32 mouse cellular contexts compared by ENCODE assay signal in genomic region chr9:29426261-29426660, GRCm38 (mm10).
"Had no signal": no experiment of that assay in that cellular context is flagged by ENCODE, and none has a peak within 500 bp of the region (broad histone marks: within the 10 kb centered on the region; RNA-seq: fewer than 3 reads in every experiment).

No protein-coding gene starts in this region.

- DNase-seq: left cerebral cortex, postnatal 4 days; liver; liver, embryonic 13.5 days; liver, postnatal 0 days; lung, adult 18-20 months; lung, adult 2 months; lung, embryonic 14.5 days; lung, postnatal 10 days; lung, postnatal 14 days; lung, postnatal 36 days; lung, postnatal 4 days; midbrain, embryonic 14.5 days had no signal

- H3K9me3 ChIP-seq: limb, embryonic 10.5 days; limb, embryonic 12.5 days; limb, embryonic 13.5 days; limb, embryonic 15.5 days; liver, embryonic 12.5 days; liver, embryonic 13.5 days; liver, embryonic 15.5 days; lung, embryonic 15.5 days; midbrain, embryonic 10.5 days; midbrain, embryonic 12.5 days; midbrain, embryonic 13.5 days; midbrain, embryonic 15.5 days; neural tube, embryonic 12.5 days had no signal

- ATAC-seq: liver, embryonic 12.5 days; liver, postnatal 0 days; lung, postnatal 0 days; midbrain, embryonic 13.5 days; midbrain, embryonic 15.5 days; midbrain, embryonic 16.5 days had no signal

- H3K4me1 ChIP-seq: liver, embryonic 12.5 days; liver, embryonic 13.5 days; liver, embryonic 15.5 days; megakaryocyte, embryonic 14.5 days; neural tube, embryonic 12.5 days had no signal

- H3K4me2 ChIP-seq: limb, embryonic 12.5 days; limb, embryonic 13.5 days; limb, embryonic 15.5 days; liver, embryonic 11.5 days; liver, embryonic 12.5 days; liver, embryonic 13.5 days; liver, embryonic 15.5 days; lung, embryonic 14.5 days; lung, embryonic 15.5 days; midbrain, embryonic 11.5 days; midbrain, embryonic 12.5 days; midbrain, embryonic 13.5 days; midbrain, embryonic 15.5 days; neural tube, embryonic 12.5 days had no signal

- H3K27ac ChIP-seq: limb, embryonic 10.5 days; limb, embryonic 12.5 days; limb, embryonic 13.5 days; limb, embryonic 15.5 days; liver, embryonic 12.5 days; liver, embryonic 13.5 days; liver, embryonic 14.5 days; liver, embryonic 15.5 days; lung, embryonic 15.5 days; macrophage; midbrain, embryonic 10.5 days; midbrain, embryonic 12.5 days; midbrain, embryonic 13.5 days; midbrain, embryonic 15.5 days; neural tube, embryonic 12.5 days had no signal

- H3K9ac ChIP-seq: limb, embryonic 12.5 days; limb, embryonic 13.5 days; limb, embryonic 15.5 days; liver, embryonic 12.5 days; liver, embryonic 13.5 days; liver, embryonic 14.5 days; liver, embryonic 15.5 days; liver, postnatal 0 days; lung, embryonic 14.5 days; lung, embryonic 15.5 days; midbrain, embryonic 12.5 days; midbrain, embryonic 13.5 days; midbrain, embryonic 15.5 days; neural tube, embryonic 12.5 days had no signal

- H3K4me3 ChIP-seq: limb, embryonic 10.5 days; limb, embryonic 12.5 days; limb, embryonic 13.5 days; limb, embryonic 15.5 days; liver, embryonic 12.5 days; liver, embryonic 13.5 days; liver, embryonic 15.5 days; lung, embryonic 15.5 days; megakaryocyte, embryonic 14.5 days; midbrain, embryonic 10.5 days; midbrain, embryonic 12.5 days; midbrain, embryonic 13.5 days; midbrain, embryonic 15.5 days; myocyte; neural tube, embryonic 12.5 days had no signal

- H3K27me3 ChIP-seq: liver, embryonic 12.5 days; liver, embryonic 13.5 days; liver, embryonic 15.5 days; lung, embryonic 15.5 days; megakaryocyte, embryonic 14.5 days; midbrain, embryonic 13.5 days; midbrain, embryonic 15.5 days; neural tube, embryonic 12.5 days had no signal

- H3K36me3 ChIP-seq: limb, embryonic 10.5 days; limb, embryonic 12.5 days; limb, embryonic 13.5 days; limb, embryonic 15.5 days; liver, embryonic 12.5 days; liver, embryonic 13.5 days; liver, embryonic 15.5 days; lung, embryonic 15.5 days; midbrain, embryonic 10.5 days; midbrain, embryonic 12.5 days; midbrain, embryonic 13.5 days; midbrain, embryonic 15.5 days; neural tube, embryonic 12.5 days had no signal
